Mouse (Mus musculus) hematopoietic multipotent progenitor cell, adult 10-12 weeks (in vitro differentiated cells): ENCODE data around the gene Actr8. TPM values are rescaled to one million over a fixed set of nuclear protein-coding genes. Genes with fewer than 3 reads are reported as not detected.

Experiments
- polyA plus RNA-seq: library from polyadenylated mRNA; stranded (reverse); fragments of >175 nt; gene quantifications from 2 replicates; pipeline ENCODE4 v1.2.3, GENCODE M21; 2012; ENCODE audit warnings: low replicate concordance

Actr8 gene
- polyA plus RNA-seq, result 30.8 and 59.0 TPM in 2 replicates

GRCm38 (mm10) chr14:29978254-29979204, at the start of gene Actr8:
TSS of gene Actr8 (plus strand) at chr14:29978337.

GRCm38 (mm10) chr14:29968075-29968821, 9.9 kb upstream of the Actr8 start, which contains the start of gene Selenok:
TSS of gene Selenok (plus strand) at chr14:29968308.

GRCm38 (mm10) chr14:30008733-30009575, 30.8 kb downstream of the Actr8 start, which contains the start of the genes Il17rb and Chdh:
TSS of gene Il17rb (minus strand) at chr14:30008896.
TSS of gene Chdh (plus strand) at chr14:30009023.

Other genes with a start within 250 kb of the Actr8 start
- gene Selenok, start 10.0 kb upstream of the Actr8 start, polyA plus RNA-seq, result 8.3 and 19.1 TPM in 2 replicates
- gene Il17rb, start 30.6 kb downstream of the Actr8 start, polyA plus RNA-seq, result 0.23 and 0.99 TPM in 2 replicates
- gene Chdh, start 30.7 kb downstream of the Actr8 start, polyA plus RNA-seq, result 1.2 and 3.1 TPM in 2 replicates